Mouse (Mus musculus) heart, embryonic 10.5 days (tissue): Measurements from ENCODE around the gene Slc9b1. TPM values are rescaled to one million over a fixed set of nuclear protein-coding genes. Genes with fewer than 3 reads are reported as not detected.

Source experiments
- DNase-seq: peaks from one replicate; pipeline ENCODE4 v3.0.0-alpha.2; 2017; ENCODE audit warnings: low spot score
- H3K27ac ChIP-seq: fragments of 300-500 bp; sonication (generic); 2 replicates; pipeline ENCODE4 v1.5.1; 2016; ENCODE audit warnings: mild to moderate bottlenecking
- H3K27me3 ChIP-seq: fragments of 300-500 bp; sonication (generic); 2 replicates; pipeline ENCODE4 v1.6.1; 2016; ENCODE audit warnings: mild to moderate bottlenecking; ENCODE audit not compliant: poor library complexity, insufficient read depth, severe bottlenecking
- H3K36me3 ChIP-seq: fragments of 300-500 bp; sonication (generic); 2 replicates; pipeline ENCODE4 v1.6.1; 2016; ENCODE audit warnings: mild to moderate bottlenecking, moderate library complexity
- H3K4me1 ChIP-seq: fragments of 300-500 bp; sonication (generic); 2 replicates; pipeline ENCODE4 v1.6.1; 2016; ENCODE audit warnings: mild to moderate bottlenecking
- H3K4me3 ChIP-seq: fragments of 300-500 bp; sonication (generic); 2 replicates; pipeline ENCODE4 v1.5.1; 2016; ENCODE audit warnings: mild to moderate bottlenecking, moderate library complexity
- H3K9me3 ChIP-seq: fragments of 300-500 bp; sonication (generic); 2 replicates; pipeline ENCODE4 v1.6.1; 2016; ENCODE audit warnings: mild to moderate bottlenecking, moderate library complexity
- WGBS: fragments of 180-500 bp; shearing (Covaris S2); methylation state at CpG from one replicate; pipeline ENCODE4 v1.1.7; 2016; 5-methylcytosine and 5-hydroxymethylcytosine counted together
- polyA plus RNA-seq: library from polyadenylated mRNA; unstranded; fragments of >200 nt; fragmentation: Nextera tagmentation; extraction: Ambion mirVana; gene quantifications from 2 replicates; pipeline ENCODE4 v1.2.1, GENCODE M21; 2016

Gene Slc9b1
- polyA plus RNA-seq: 0.44 TPM in 1 of 2 replicates, not detected in the other

DNA sequence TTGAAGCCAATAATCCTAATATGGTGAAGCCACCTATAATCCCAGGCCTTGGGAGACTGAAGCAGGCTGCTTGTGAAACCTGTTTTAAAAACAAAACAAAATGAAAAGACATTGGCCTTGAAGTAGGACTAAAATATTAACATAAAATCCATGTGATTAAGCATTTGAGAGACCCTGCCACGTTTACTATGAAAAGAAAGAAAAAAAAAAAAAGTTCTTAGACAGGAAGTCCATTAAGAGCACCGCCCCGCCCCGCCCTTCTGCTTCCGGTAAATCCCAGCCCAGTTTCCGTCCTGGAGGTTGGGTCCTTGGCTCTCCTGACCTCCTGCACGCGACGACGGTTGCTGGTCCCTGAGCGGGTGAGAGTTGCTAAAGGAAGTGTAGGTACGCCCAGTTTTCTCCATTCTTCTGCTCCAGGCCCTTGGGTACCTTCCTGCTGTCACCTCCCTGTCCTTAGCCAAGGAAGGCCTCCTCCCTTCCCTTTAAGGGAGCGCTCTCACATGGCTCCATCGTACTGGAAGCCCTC, at the start of gene Slc9b1:
Slc9b1 (plus strand) TSS at position 291 of the 526 bp plus-strand sequence.
- H3K36me3 ChIP-seq: no peaks in the 10 kb centered on the region
- H3K27me3 ChIP-seq: no peaks in the 10 kb centered on the region
- no peaks in the 10 kb centered on the region for H3K4me1 ChIP-seq
- WGBS: 71% methylated on average over 14 of the region's 14 CpGs
- DNase-seq: no peak
- H3K27ac ChIP-seq: no peak within 1 kb of the TSS
- H3K9me3 ChIP-seq: no peaks in the 10 kb centered on the region
- H3K4me3 ChIP-seq: no peak within 1 kb of the TSS

DNA sequence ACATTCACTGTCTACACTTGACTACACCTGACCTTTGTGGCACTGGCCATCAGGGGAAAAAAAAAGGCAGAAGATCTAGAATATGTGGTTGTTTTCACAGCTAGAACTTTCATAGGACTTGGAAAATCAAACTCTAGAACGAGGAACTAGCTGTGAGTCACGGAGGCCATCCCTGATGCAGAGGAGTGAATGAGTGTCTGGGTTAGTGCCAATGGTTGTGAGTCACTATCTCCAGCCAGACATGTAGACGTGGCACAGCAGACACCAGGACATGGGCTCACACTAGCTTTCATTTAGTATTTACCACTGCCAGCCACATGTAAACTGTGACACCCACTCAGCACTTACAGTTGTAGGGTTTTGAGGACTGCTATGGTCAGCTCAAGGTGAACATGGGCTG, 49.3 kb upstream of the Slc9b1 start:
- Histone ChIP-seq H3K9me3 (no peaks in the 10 kb centered on the region), H3K27ac (no peak overlapping the region), H3K4me3 (no peak overlapping the region), H3K4me1 (peaks cover 7% of the 10 kb centered on the region; the same call in 1 of the 2 replicates), H3K36me3 (no peaks in the 10 kb centered on the region), H3K27me3 (no peaks in the 10 kb centered on the region)
- WGBS: 68% methylated on average over 3 of the region's 3 CpGs
- no peak for DNase-seq

DNA sequence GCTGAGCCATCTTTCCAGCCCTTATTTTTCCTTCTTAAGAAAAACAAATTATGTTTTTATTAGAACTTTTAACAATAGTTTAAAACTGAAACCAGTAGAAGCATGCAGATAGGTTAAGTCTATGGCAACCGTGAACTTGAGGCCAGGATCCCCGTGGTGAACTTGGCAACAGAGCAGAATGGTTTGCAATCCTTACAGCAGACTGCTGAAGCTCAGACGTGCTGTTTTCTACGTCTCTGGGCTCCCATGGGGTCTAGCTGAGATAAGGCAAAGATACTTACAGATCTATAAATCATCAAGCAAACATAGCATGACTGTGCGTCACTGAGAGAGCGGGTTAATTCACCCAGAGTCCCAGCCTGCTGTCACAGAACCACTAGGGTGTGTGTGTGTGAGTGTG, 47.7 kb upstream of the Slc9b1 start:
- H3K36me3 ChIP-seq: no peaks in the 10 kb centered on the region
- no peak overlapping the region for H3K4me3 ChIP-seq
- no peak overlapping the region for H3K27ac ChIP-seq
- H3K4me1 ChIP-seq: 0 out of 2 replicates have a peak, but pooled peaks cover 3% of the 10 kb centered on the region
- H3K9me3 ChIP-seq: no peaks in the 10 kb centered on the region
- no peak for DNase-seq
- WGBS: 64% methylated on average over 6 of the region's 6 CpGs
- H3K27me3 ChIP-seq: no peaks in the 10 kb centered on the region

DNA sequence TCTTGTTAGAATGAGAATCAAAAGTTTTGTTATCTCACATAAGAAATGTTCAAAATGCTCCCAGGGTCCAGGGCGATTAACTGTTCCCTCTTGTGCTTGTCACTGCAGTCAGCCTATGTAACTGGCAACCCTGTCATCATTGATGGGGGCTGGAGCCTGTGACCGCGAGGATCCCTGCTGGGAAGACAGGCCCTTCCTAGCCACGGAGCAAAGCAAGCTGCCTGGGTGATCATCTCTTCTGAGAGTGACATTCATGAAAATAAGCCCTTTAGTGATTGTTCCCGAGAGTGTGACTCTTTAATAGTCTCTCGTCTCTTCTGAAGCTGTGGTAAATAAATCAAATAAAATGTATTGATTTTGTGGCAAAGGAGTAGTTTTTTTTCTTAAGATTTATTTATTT, 43.8 kb upstream of the Slc9b1 start:
- no peaks in the 10 kb centered on the region for H3K36me3 ChIP-seq
- no peak for DNase-seq
- H3K9me3 ChIP-seq: no peaks in the 10 kb centered on the region
- H3K4me1 ChIP-seq: peaks cover 16% of the 10 kb centered on the region
- peaks cover 5% of the 10 kb centered on the region; the same call in 1 of the 2 replicates for H3K27me3 ChIP-seq
- no peak overlapping the region for H3K27ac ChIP-seq
- no peak overlapping the region for H3K4me3 ChIP-seq
- WGBS: 29% methylated on average over 6 of the region's 6 CpGs

DNA sequence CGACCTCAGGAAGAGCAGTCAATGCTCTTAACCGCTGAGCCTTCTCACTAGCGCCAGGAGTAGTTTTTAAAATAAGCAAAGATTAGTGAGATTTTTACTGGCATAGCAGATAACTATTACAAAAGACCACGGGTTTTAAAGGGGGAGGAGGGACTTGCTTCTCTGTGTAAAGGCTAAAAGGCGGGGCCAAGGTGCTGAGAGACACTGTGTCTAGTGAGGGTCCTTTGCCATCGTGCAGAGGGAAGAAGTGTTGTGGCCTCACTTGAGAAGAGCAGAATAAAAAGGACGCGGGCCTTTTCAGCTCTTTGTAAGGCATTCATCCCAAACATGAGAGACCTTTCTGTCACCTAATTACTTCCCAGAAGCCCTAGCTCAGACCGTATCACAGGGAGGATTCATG, 43.3 kb upstream of the Slc9b1 start:
- H3K36me3 ChIP-seq: no peaks in the 10 kb centered on the region
- 37% methylated on average over 9 of the region's 9 CpGs for WGBS
- no peaks in the 10 kb centered on the region for H3K9me3 ChIP-seq
- H3K27me3 ChIP-seq: peaks cover 5% of the 10 kb centered on the region; the same call in 1 of the 2 replicates
- no peak overlapping the region for H3K27ac ChIP-seq
- peaks cover 16% of the 10 kb centered on the region for H3K4me1 ChIP-seq
- no peak overlapping the region for H3K4me3 ChIP-seq
- DNase-seq: no peak

DNA sequence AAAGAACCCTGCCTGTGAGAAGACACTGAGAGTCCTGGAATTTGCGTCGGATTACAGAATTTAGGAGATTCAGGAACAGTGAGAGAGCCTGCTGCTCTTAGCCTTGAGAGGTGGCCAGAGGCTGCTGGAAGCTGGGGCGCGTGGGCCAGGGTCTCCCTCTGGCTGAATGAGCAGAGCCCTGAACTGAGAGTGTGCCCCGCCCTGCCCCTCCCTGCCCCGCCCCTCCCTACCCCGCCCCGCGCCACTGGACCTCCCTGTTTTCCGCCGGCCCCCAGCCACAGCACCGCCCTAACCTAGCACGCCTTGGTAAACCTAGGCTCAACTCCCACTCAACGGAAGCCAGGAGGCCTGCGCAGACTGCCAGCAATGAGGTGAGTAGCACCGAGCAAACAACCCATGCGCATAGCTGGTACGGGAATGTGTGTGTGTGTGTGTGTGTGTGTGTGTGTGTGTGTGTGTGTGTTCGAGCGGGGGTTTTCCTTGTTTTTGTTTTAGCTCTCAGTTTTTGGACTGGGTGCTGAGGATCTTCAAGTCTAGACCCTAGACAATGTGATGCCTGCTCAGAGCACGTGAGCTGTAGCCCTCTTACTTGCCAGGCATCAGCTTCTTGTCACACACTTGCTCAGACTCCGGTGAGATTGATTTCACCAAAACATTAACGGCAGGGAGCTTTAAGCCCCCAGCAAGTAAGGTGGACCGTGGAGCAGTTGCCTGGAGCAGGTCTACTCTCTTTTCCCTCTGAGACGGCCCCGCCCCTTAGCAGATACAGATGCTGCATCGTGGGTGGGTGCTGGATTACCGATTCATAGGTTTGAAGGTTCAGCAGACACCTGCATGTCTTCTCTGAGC, 40.2 kb upstream of the Slc9b1 start, which contains the start of gene Slc9b2:
Slc9b2 (plus strand) TSS at position 290 of the 849 bp plus-strand sequence.
- 7% methylated on average over 27 of the region's 28 CpGs for WGBS
- Histone ChIP-seq H3K27me3 (peaks cover 5% of the 10 kb centered on the region; the same call in 1 of the 2 replicates), H3K9me3 (no peaks in the 10 kb centered on the region), H3K36me3 (no peaks in the 10 kb centered on the region), H3K27ac (peak within 1 kb of the TSS; percentile 74), H3K4me3 (peak within 1 kb of the TSS; percentile 58), H3K4me1 (peaks cover 16% of the 10 kb centered on the region)
- DNase-seq: peak; percentile 86

DNA sequence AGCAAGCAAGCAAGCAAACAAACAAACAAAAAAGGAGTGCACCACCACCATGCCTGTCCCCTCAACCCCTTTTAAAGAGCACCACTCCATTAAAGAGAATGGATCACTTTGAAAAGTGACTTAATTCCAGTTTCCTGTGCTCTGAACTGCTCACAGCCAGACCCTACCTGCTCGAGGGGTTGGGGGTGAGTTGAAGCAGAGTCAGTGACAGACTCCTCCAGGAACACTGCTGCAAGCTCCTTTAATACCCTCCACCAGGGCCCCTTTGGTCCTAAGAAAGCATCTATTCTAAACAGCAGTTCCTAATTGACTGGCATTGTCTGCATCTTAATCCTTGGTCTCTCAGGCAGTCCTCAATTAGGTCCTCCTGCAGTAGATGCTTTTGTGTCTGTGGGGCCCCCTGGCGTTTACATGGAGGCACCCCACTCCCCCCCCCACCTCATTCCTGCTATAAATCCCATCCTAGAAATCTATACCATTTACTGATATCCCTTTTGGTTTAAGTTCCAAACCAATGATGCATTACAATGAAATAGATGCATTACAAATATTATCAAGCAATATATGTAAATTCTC, 34.8 kb upstream of the Slc9b1 start:
- peaks cover 7% of the 10 kb centered on the region for H3K4me1 ChIP-seq
- peaks cover 2% of the 10 kb centered on the region; the same call in 1 of the 2 replicates for H3K27me3 ChIP-seq
- 46% methylated on average over 2 of the region's 2 CpGs for WGBS
- no peaks in the 10 kb centered on the region for H3K36me3 ChIP-seq
- H3K4me3 ChIP-seq: no peak overlapping the region
- DNase-seq: no peak
- H3K9me3 ChIP-seq: no peaks in the 10 kb centered on the region
- no peak overlapping the region for H3K27ac ChIP-seq

DNA sequence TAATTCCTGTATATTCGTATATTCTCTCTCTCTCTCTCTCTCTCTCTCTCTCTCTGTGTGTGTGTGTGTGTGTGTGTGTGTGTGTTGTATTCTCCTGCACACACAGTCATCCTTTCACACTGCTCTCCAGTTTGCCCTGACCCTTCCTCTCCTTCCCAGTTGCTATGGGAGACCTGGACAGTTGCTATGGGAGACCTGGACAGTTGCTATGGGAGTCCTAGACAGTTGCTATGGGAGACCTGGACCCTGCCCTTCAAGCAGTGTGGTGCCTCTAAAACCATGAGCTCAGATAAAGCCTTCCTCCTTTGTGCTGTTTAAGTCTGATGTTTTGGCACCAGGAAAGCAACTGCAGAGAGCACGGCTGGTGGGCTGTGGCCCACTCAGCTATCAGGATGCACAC, 34.1 kb upstream of the Slc9b1 start:
- Histone ChIP-seq H3K9me3 (no peaks in the 10 kb centered on the region), H3K4me1 (peaks cover 4% of the 10 kb centered on the region; the same call in 1 of the 2 replicates), H3K36me3 (no peaks in the 10 kb centered on the region), H3K4me3 (no peak overlapping the region), H3K27me3 (no peaks in the 10 kb centered on the region), H3K27ac (no peak overlapping the region; the same call in 1 of the 2 replicates)
- 62% methylated on average over 2 of the region's 2 CpGs for WGBS
- no peak for DNase-seq

DNA sequence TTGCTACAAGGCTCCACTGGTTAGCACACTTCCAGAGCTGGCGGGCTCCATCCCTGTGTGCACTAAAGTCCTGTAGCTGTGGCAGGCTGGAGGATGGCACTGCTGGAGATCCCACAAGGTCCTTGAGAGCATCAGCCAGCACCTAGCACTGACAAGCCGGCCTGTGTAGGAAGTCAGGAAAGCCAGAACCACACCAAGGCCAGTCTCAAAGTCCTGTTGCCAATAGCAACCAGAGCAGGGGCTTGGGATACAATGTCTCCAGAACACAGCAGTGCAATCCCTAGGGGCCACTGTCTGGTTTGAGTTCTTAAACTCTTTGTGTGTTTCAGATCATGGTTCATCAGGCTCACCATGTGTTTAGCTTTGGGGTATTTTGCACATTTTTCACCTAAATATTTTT, 33.0 kb upstream of the Slc9b1 start:
- no peaks in the 10 kb centered on the region for H3K36me3 ChIP-seq
- no peaks in the 10 kb centered on the region for H3K9me3 ChIP-seq
- H3K4me1 ChIP-seq: peaks cover 4% of the 10 kb centered on the region; the same call in 1 of the 2 replicates
- H3K4me3 ChIP-seq: no peak overlapping the region
- WGBS: 48% methylated on average over 2 of the region's 2 CpGs
- no peak for DNase-seq
- no peaks in the 10 kb centered on the region for H3K27me3 ChIP-seq
- H3K27ac ChIP-seq: no peak overlapping the region

DNA sequence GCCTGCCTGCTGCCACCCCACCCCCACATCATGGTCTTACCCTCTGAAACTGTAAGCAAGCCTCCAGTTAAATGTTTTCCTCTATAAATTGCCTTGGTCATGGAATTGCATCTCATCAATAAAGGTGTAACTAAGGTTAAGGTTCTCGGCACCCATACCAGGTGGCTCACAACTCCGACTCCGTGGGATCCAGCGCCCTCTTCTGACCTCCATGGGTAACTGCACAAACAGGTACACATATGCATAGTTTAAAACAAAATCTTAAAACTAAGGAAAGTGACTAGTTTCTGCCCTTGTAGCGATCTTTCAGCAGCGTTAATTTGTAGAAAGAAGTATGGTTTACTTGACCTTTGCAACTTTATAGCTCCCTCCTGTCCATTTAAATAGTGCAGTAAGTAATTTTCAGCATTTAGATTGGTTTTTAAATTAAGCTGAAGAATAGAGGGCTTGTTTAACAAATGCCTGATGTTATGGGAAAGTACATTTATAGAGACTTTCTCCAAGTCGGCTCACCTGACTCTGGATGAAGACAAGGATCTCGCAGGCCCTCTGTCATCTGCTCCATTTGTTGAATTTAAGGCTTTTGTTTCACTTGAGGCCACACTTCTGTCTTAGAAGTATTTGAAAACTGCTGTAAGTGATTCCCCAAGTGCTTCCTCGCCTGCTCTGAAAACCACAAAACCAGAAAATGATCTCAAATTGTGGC, 32.0 kb upstream of the Slc9b1 start:
- no peaks in the 10 kb centered on the region for H3K36me3 ChIP-seq

DNA sequence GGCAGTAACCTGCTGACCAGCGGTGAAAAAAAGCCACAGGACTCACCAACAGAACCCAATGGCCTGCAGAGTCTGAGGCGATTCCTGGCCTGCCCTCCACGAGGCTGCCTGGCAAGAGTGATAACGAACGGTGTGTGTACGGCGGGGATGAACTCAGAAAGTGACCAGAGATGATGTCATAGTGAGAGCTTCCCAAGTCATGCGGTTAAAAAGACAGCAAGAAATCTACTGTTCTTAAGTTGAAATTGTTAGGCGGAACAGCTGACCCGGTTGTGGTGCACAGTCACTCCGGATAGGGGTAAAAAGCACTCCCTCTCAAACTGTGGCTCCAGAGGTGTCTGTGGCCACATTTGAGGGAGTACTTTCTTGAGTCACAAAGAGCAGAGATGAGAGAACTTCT, 29.5 kb upstream of the Slc9b1 start:
- no peak for DNase-seq
- Histone ChIP-seq H3K4me1 (peaks cover 4% of the 10 kb centered on the region; the same call in 1 of the 2 replicates), H3K9me3 (no peaks in the 10 kb centered on the region), H3K27me3 (no peaks in the 10 kb centered on the region), H3K4me3 (no peak overlapping the region), H3K27ac (no peak overlapping the region), H3K36me3 (no peaks in the 10 kb centered on the region)
- 68% methylated on average over 11 of the region's 11 CpGs for WGBS

More for the DNA sequence above, 32.0 kb upstream of the Slc9b1 start:
- no peak for DNase-seq
- Histone ChIP-seq H3K9me3 (no peaks in the 10 kb centered on the region), H3K27me3 (no peaks in the 10 kb centered on the region), H3K27ac (no peak overlapping the region), H3K4me3 (no peak overlapping the region), H3K4me1 (peaks cover 4% of the 10 kb centered on the region; the same call in 1 of the 2 replicates)
- WGBS: 83% methylated on average over 9 of the region's 9 CpGs

DNA sequence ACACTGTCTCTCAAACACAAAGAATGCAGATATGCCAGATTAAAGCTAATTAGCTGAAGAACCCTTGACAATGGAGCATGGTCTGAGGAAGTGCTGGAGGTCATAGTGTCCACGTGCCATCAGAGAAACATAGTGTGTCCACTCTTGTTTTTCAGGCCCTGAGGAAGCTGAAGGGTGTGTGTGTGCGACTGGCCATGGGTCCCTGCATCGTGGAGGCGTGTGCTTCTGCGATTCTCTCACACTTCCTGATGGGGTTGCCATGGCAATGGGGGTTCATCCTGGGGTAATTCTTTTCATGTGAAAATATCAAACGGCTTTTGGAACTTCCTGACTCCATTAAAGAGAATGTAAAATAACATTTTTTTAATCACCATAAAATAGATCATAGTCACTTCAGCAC, 23.5 kb upstream of the Slc9b1 start:
- H3K36me3 ChIP-seq: no peaks in the 10 kb centered on the region
- H3K4me1 ChIP-seq: no peaks in the 10 kb centered on the region
- WGBS: 68% methylated on average over 6 of the region's 6 CpGs
- H3K27me3 ChIP-seq: no peaks in the 10 kb centered on the region
- no peak overlapping the region for H3K27ac ChIP-seq
- no peak for DNase-seq
- no peak overlapping the region for H3K4me3 ChIP-seq
- no peaks in the 10 kb centered on the region for H3K9me3 ChIP-seq
